Mouse (Mus musculus) limb, embryonic 14.5 days (tissue): ENCODE data around the gene Irf5. TPM values are rescaled to one million over a fixed set of nuclear protein-coding genes. Genes with fewer than 3 reads are reported as not detected.

Experiments used
- ATAC-seq: fragments of 200-750 bp; cut with Nextera tagmentation; 2 replicates; pipeline ENCODE4 v1.8.0; 2017; ENCODE audit warnings: low read depth, moderate number of reproducible peaks, moderate TSS enrichment; ENCODE audit not compliant: low FRiP score
- DNase-seq: peaks from one replicate; pipeline ENCODE4 v3.0.0-alpha.2; 2015; ENCODE audit warnings: low spot score
- H3K27ac ChIP-seq: fragments of 300-500 bp; sonication (generic); replicated peaks from 2 replicates; pipeline ENCODE4 v1.5.1; 2014; ENCODE audit warnings: low read depth, mild to moderate bottlenecking, low read length, moderate library complexity, mixed read lengths
- H3K27me3 ChIP-seq: fragments of 300-500 bp; sonication (generic); 2 replicates; pipeline ENCODE4 v1.6.1; 2014; ENCODE audit warnings: low read length, mixed read lengths; ENCODE audit not compliant: control insufficient read depth, insufficient read depth
- H3K36me3 ChIP-seq: fragments of 300-500 bp; sonication (generic); 2 replicates; pipeline ENCODE4 v1.6.1; 2014; ENCODE audit warnings: mild to moderate bottlenecking, low read length, moderate library complexity, mixed read lengths; ENCODE audit not compliant: control insufficient read depth, insufficient read depth
- H3K4me1 ChIP-seq: fragments of 300-500 bp; sonication (generic); 2 replicates; pipeline ENCODE4 v1.6.1; 2014; ENCODE audit warnings: antibody characterized with exemption, low read length, mixed read lengths; ENCODE audit not compliant: control insufficient read depth, insufficient read depth
- H3K4me2 ChIP-seq: fragments of 300-500 bp; sonication (generic); replicated peaks from 2 replicates; pipeline ENCODE4 v1.6.1; 2014; ENCODE audit warnings: low read depth, mild to moderate bottlenecking, low read length, moderate library complexity; ENCODE audit not compliant: severe bottlenecking
- H3K4me3 ChIP-seq: fragments of 300-500 bp; sonication (generic); replicated peaks from 2 replicates; pipeline ENCODE4 v1.5.1; 2014; ENCODE audit warnings: low read length
- H3K9ac ChIP-seq: fragments of 300-500 bp; sonication (generic); 2 replicates; pipeline ENCODE4 v1.6.1; 2014; ENCODE audit warnings: mild to moderate bottlenecking, low read depth, low read length, moderate library complexity; ENCODE audit not compliant: severe bottlenecking
- H3K9me3 ChIP-seq: fragments of 300-500 bp; sonication (generic); 2 replicates; pipeline ENCODE4 v1.6.1; 2016; ENCODE audit warnings: low read length; ENCODE audit not compliant: control insufficient read depth
- POLR2A ChIP-seq: fragments of 200-500 bp; IDR thresholded peaks from 2 replicates; pipeline ENCODE4 v1.8.0; 2012; ENCODE audit warnings: inconsistent platforms, mild to moderate bottlenecking, moderate library complexity, borderline replicate concordance; ENCODE audit not compliant: insufficient read depth, insufficient read length; ENCODE audit errors: extremely low read depth
- whole genome bisulfite sequencing: fragments of 180-500 bp; shearing (Covaris S2); extraction: QIAGEN DNeasy Blood & Tissue Kit; methylation state at CpG from one replicate; pipeline ENCODE4 v1.1.7; 2014; 5-methylcytosine and 5-hydroxymethylcytosine counted together
- polyA plus RNA-seq, 2 experiments: library from polyadenylated mRNA; depleted of rRNA in 1 of 2; stranded (reverse) in 1 of 2; unstranded in 1 of 2; fragments of >200 nt; fragmentation: Nextera tagmentation in 1 of 2; extraction: Ambion mirVana in 1 of 2; gene quantifications; 2 replicates each; pipeline versions ENCODE4 v1.2.1 to v1.2.3; 2012 to 2014

The Irf5 gene
- polyA plus RNA-seq, 2 experiments, result 4.4 to 4.8 TPM

- Histone ChIP-seq H3K4me1 (peaks cover 18% of the 10 kb centered on the region), H3K27ac (no peak overlapping the region), H3K27me3 (no peaks in the 10 kb centered on the region), H3K36me3 (0 out of 2 replicates have a peak, but pooled peaks cover 3% of the 10 kb centered on the region), H3K9ac (peak overlapping the region; percentile 72), H3K4me3 (peak overlapping the region; percentile 62), H3K4me2 (peak overlapping the region; percentile 58), H3K9me3 (no peaks in the 10 kb centered on the region)
- no peak for ATAC-seq
- WGBS, result 12% methylated on average over 8 of the region's 8 CpGs
- DNase-seq, result no peak
- no peak for TF ChIP-seq POLR2A
Measured at GRCm38 (mm10) chr6:29506834-29507233, 19.6 kb upstream of the Irf5 start.

GRCm38 (mm10) chr6:29507447-29508309 is 18.7 kb upstream of the Irf5 start, which contains the start of gene Kcp:
Gene Kcp, minus strand, starts transcription at chr6:29507952.
- Histone ChIP-seq H3K4me1 (peaks cover 18% of the 10 kb centered on the region), H3K36me3 (no peaks in the 10 kb centered on the region), H3K27me3 (no peaks in the 10 kb centered on the region), H3K4me2 (peak within 1 kb of the TSS; percentile 58), H3K27ac (no peak within 1 kb of the TSS), H3K4me3 (peak within 1 kb of the TSS; percentile 62), H3K9ac (peak within 1 kb of the TSS; percentile 72), H3K9me3 (no peaks in the 10 kb centered on the region)
- WGBS, result under 1% methylated on average over 43 of the region's 47 CpGs
- DNase-seq, result peak; percentile 44
- no peak for TF ChIP-seq POLR2A
- peak; percentile 72 for ATAC-seq

GRCm38 (mm10) chr6:29509086-29509485 is 17.3 kb upstream of the Irf5 start:
- DNase-seq, result no peak
- H3K4me1 ChIP-seq, result peaks cover 27% of the 10 kb centered on the region
- H3K27me3 ChIP-seq, result no peaks in the 10 kb centered on the region
- WGBS, result 27% methylated on average over 2 of the region's 2 CpGs
- ATAC-seq, result no peak
- H3K4me2 ChIP-seq, result no peak overlapping the region
- no peak overlapping the region for H3K27ac ChIP-seq
- H3K36me3 ChIP-seq, result no peaks in the 10 kb centered on the region
- no peak overlapping the region for H3K4me3 ChIP-seq
- no peak for TF ChIP-seq POLR2A
- no peak overlapping the region for H3K9ac ChIP-seq
- H3K9me3 ChIP-seq, result no peaks in the 10 kb centered on the region

GRCm38 (mm10) chr6:29513284-29513683 is 13.1 kb upstream of the Irf5 start:
- TF ChIP-seq POLR2A, result no peak
- Histone ChIP-seq H3K36me3 (no peaks in the 10 kb centered on the region), H3K4me2 (peak overlapping the region; percentile 33), H3K4me3 (peak overlapping the region; percentile 6; the same call in 1 of the 2 replicates), H3K27me3 (no peaks in the 10 kb centered on the region), H3K9ac (peak overlapping the region; percentile 28; the same call in 1 of the 2 replicates), H3K4me1 (peaks cover 19% of the 10 kb centered on the region), H3K9me3 (no peaks in the 10 kb centered on the region), H3K27ac (peak overlapping the region; percentile 26; the same call in 1 of the 2 replicates)
- 3% methylated on average over 11 of the region's 11 CpGs for WGBS
- ATAC-seq, result peak; percentile 77
- peak; percentile 85 for DNase-seq

GRCm38 (mm10) chr6:29517139-29517538 is 9.3 kb upstream of the Irf5 start:
- ATAC-seq (peak; percentile 53; the same call in 1 of the 2 replicates), DNase-seq (peak; percentile 49)
- Histone ChIP-seq H3K4me2 (no peak overlapping the region), H3K4me3 (no peak overlapping the region), H3K27me3 (no peaks in the 10 kb centered on the region), H3K36me3 (no peaks in the 10 kb centered on the region), H3K27ac (no peak overlapping the region), H3K9ac (no peak overlapping the region), H3K4me1 (peaks cover 9% of the 10 kb centered on the region; the same call in 1 of the 2 replicates), H3K9me3 (no peaks in the 10 kb centered on the region)
- TF ChIP-seq POLR2A, result no peak
- 11% methylated on average over 5 of the region's 5 CpGs for WGBS
